Mouse (Mus musculus) spleen, adult 18-20 months (tissue): ENCODE measurements around the gene Fancf.

Experiments used
- DNase-seq, 2 experiments: peaks; one replicate each; pipeline ENCODE4 v3.0.0; 2022; ENCODE audit warnings: mixed read lengths in 2 of 2

The Fancf gene

DNA sequence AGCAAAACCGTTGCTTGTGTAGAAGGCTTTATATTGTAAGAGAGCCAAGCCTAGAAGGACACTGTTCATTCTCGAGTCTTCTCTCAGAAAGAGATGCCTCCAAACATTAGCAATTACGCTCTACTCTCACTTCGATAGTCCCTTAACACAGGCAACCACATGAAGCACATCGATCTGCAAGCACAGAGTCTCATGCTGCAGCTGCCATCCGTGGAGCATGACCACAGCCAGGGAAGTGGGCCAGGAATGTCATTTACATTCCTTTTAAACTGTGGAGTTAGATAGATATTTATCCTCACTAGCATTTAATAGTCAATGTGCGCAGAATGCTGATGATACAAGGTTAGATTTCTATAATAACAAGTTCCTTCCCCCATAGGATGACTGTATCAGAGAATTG, 21.6 kb downstream of the Fancf start:
- no peak for DNase-seq

GRCm38 (mm10) chr7:51831917-51832316, 30.1 kb downstream of the Fancf start:
- DNase-seq: no peak

- DNase-seq: no peak
Measured at GRCm38 (mm10) chr7:51823562-51824338, 38.3 kb downstream of the Fancf start.

- DNase-seq: no peak
Measured at GRCm38 (mm10) chr7:51821467-51821866, 40.6 kb downstream of the Fancf start.

- no peak for DNase-seq
Measured at GRCm38 (mm10) chr7:51819891-51820290, 42.2 kb downstream of the Fancf start.

- no peak for DNase-seq
Measured at GRCm38 (mm10) chr7:51818251-51818974, 43.7 kb downstream of the Fancf start.

DNA sequence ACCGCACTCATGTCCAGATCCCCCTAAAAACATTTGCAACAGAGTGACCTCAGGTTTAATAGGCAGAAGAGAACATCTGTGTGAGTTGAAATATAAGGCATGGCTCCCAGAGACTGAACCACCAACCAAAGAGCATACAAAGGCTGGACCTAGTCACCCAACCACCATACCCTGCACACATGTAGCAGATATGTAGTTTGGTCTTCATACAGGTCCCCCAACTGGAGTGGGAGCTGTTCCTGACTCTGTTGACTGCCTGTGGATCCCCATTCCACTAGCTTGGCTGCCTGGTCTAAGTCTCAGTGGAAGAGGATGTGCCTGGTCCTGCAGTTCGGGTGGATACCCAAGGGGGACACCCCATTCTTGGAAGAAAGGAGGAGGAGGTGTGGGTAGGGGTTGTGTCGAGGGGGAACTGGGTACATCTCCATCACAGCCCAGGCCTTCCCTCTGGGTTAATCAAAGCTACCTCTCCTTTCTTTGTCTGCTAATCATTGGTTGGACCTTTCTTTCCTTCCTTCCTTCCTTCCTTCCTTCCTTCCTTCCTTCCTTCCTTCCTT, 45.7 kb downstream of the Fancf start:
- no peak for DNase-seq

GRCm38 (mm10) chr7:51815473-51816282, 46.4 kb downstream of the Fancf start:
- DNase-seq: no peak
